Mouse (Mus musculus) kidney, postnatal 14 days (tissue): Measurements from ENCODE around the gene Tnnc2.
A peak's percentile ranks its signal among the peaks of the same experiment; 100 is the strongest.

Experiments used
- DNase-seq: peaks from one replicate; pipeline ENCODE4 v3.0.0; 2022; ENCODE audit warnings: mixed read lengths

Gene Tnnc2

GRCm38 (mm10) chr2:164771123-164771522, 8.6 kb downstream of the Tnnc2 start:
- no peak for DNase-seq

- no peak for DNase-seq
Observed at GRCm38 (mm10) chr2:164770279-164770678, 9.5 kb downstream of the Tnnc2 start.

GRCm38 (mm10) chr2:164769258-164770037, 10.3 kb downstream of the Tnnc2 start, which contains the start of gene Ube2c:
Gene Ube2c, plus strand, starts transcription at chr2:164769898.
- peak; percentile 99 for DNase-seq

- peak; percentile 43 for DNase-seq
Observed at GRCm38 (mm10) chr2:164767812-164768540, 11.8 kb downstream of the Tnnc2 start.

GRCm38 (mm10) chr2:164765841-164766240, 13.9 kb downstream of the Tnnc2 start:
- no peak for DNase-seq

- DNase-seq, result no peak
Observed at GRCm38 (mm10) chr2:164762593-164762992, 17.2 kb downstream of the Tnnc2 start.

GRCm38 (mm10) chr2:164761971-164762370, 17.8 kb downstream of the Tnnc2 start:
- no peak for DNase-seq

- no peak for DNase-seq
Observed at GRCm38 (mm10) chr2:164761502-164761901, 18.3 kb downstream of the Tnnc2 start.

GRCm38 (mm10) chr2:164760059-164760833, 19.5 kb downstream of the Tnnc2 start:
- DNase-seq, result no peak

GRCm38 (mm10) chr2:164758692-164759091, 21.1 kb downstream of the Tnnc2 start:
- DNase-seq, result no peak

GRCm38 (mm10) chr2:164757841-164758240, 21.9 kb downstream of the Tnnc2 start:
- no peak for DNase-seq

GRCm38 (mm10) chr2:164754800-164755199, 25.0 kb downstream of the Tnnc2 start:
- no peak for DNase-seq

- DNase-seq, result no peak
Observed at GRCm38 (mm10) chr2:164754105-164754504, 25.7 kb downstream of the Tnnc2 start.

GRCm38 (mm10) chr2:164752454-164752853, 27.3 kb downstream of the Tnnc2 start:
- no peak for DNase-seq

- no peak for DNase-seq
Observed at GRCm38 (mm10) chr2:164748991-164749390, 30.8 kb downstream of the Tnnc2 start.

- no peak for DNase-seq
Observed at GRCm38 (mm10) chr2:164748191-164748590, 31.6 kb downstream of the Tnnc2 start.

GRCm38 (mm10) chr2:164746693-164747092, 33.1 kb downstream of the Tnnc2 start:
- DNase-seq, result no peak

- peak; percentile 97 for DNase-seq
Observed at GRCm38 (mm10) chr2:164745843-164746479, 33.8 kb downstream of the Tnnc2 start, which contains the start of the genes Wfdc3 and Dnttip1. Gene Wfdc3, minus strand, starts transcription at chr2:164745931. Gene Dnttip1, plus strand, starts transcription at chr2:164745983.

GRCm38 (mm10) chr2:164744987-164745386, 34.8 kb downstream of the Tnnc2 start:
- DNase-seq, result no peak

- no peak for DNase-seq
Observed at GRCm38 (mm10) chr2:164739876-164740275, 39.9 kb downstream of the Tnnc2 start.

- DNase-seq, result peak; percentile 25
Observed at GRCm38 (mm10) chr2:164737377-164738090, 42.2 kb downstream of the Tnnc2 start.

- DNase-seq, result no peak
Observed at GRCm38 (mm10) chr2:164735446-164735845, 44.3 kb downstream of the Tnnc2 start.
